Mouse (Mus musculus): Measurements from ENCODE around the gene Coro1b.

- TF ChIP-seq CTCF (IDR thresholded peaks at IDR 0.05; ENCODE audit: low read depth, low read length) = peak; percentile 73
- TF ChIP-seq POLR2A (IDR thresholded peaks at IDR 0.05; ENCODE audit: borderline replicate concordance, low read depth, low read length) = no peak
Observed at GRCm38 (mm10) chr19:4099056-4099455, 49.4 kb upstream of the Coro1b start.
